Mouse (Mus musculus): ENCODE data around the gene Bnc1. TPM values are rescaled to one million over a fixed set of nuclear protein-coding genes. Genes with fewer than 3 reads are reported as not detected.
A peak's percentile ranks its signal among the peaks of the same experiment; 100 is the strongest.

Bnc1 gene
- polyA plus RNA-seq, 1 experiment from 2014 or later = 0.20 TPM

DNA sequence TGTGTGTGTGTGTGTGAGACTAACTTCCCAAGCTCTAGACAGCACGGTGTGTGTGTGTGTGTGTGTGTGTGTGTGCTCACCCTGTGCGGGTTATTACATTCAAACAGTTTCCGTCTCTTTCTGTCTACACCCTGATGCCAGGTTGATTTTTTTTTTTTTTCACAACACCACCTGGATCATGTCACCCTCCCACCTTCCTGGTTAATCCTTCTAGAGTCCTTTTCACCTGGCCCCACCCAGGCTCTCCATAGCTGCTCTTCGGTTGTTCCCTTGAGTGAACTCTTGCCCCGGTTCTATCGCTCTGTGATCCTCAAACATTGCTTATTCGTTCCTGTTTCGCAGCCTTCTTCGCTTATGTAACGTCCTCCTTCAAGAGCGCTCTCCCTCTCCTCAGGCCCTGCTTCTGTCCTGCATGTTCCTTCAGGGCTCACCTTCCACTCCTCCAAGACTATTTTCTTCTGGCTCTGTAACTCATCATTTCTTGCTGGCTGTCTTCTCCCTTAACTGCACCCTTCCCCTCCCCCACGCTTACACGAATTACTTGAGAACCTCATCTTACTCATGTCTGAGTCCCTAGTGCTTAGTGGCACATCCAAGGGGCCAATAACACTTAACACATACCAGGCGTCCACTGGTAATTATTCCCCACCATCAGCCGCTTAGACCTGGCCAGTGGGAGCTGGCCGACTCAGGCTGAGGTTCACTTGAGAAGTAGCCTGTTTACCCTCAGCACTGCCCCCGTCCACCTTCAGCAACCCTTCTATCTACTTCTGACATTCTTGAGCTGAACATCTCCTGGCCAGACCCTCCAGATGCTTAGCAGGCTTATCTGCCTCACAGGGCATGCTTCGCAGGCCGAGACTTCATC lies 19.7 kb upstream of the Bnc1 start:
- WGBS = 75% methylated on average over 18 of the region's 19 CpGs
- ATAC-seq (ENCODE audit: low FRiP score) (no peak), DNase-seq (ENCODE audit: low spot score) (no peak)
- H3K9ac ChIP-seq = no peak overlapping the region
- H3K36me3 ChIP-seq (replicated peaks; ENCODE audit: control insufficient read depth, insufficient read depth) = no peaks in the 10 kb centered on the region
- no peak overlapping the region for H3K4me3 ChIP-seq (replicated peaks; ENCODE audit: low read length)
- H3K27me3 ChIP-seq (ENCODE audit: control insufficient read depth, insufficient read depth, low read length) = peaks cover 7% of the 10 kb centered on the region; the same call in 1 of the 2 replicates
- no peaks in the 10 kb centered on the region for H3K4me1 ChIP-seq (replicated peaks; ENCODE audit: control insufficient read depth, insufficient read depth, low read length)
- H3K27ac ChIP-seq = no peak overlapping the region
- H3K9me3 ChIP-seq (ENCODE audit: control insufficient read depth, low read length) = no peaks in the 10 kb centered on the region
- no peak overlapping the region for H3K4me2 ChIP-seq (replicated peaks)

DNA sequence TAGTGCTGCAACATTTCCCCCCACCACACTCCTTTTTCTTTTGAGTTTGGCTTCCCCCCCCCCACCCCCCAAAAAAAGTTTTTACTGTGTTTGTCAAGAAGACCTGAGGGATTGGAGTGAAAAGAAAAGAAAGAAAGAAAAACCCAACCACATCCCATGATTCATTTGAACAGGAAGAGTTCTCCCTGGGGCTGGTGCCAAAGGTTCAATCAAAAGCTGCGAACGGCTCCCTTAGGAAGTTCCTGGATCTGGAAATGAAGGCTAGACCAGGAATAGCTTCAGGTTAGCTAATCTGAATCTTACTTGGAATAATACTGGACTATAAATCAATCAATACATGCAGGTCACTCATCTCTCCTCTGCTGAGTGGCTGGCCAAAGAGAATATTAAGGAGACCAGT lies 15.1 kb upstream of the Bnc1 start:
- Histone ChIP-seq H3K9ac (no peak overlapping the region), H3K4me1 (replicated peaks; ENCODE audit: control insufficient read depth, insufficient read depth, low read length) (no peaks in the 10 kb centered on the region), H3K36me3 (replicated peaks; ENCODE audit: control insufficient read depth, insufficient read depth) (no peaks in the 10 kb centered on the region), H3K27ac (no peak overlapping the region), H3K4me2 (replicated peaks) (no peak overlapping the region), H3K9me3 (ENCODE audit: control insufficient read depth, low read length) (no peaks in the 10 kb centered on the region), H3K27me3 (ENCODE audit: control insufficient read depth, insufficient read depth, low read length) (no peaks in the 10 kb centered on the region), H3K4me3 (replicated peaks; ENCODE audit: low read length) (no peak overlapping the region)
- WGBS = 86% methylated on average over 2 of the region's 2 CpGs
- ATAC-seq (ENCODE audit: low FRiP score) (no peak), DNase-seq (ENCODE audit: low spot score) (no peak)

- DNase-seq (ENCODE audit: low spot score) (no peak), ATAC-seq (ENCODE audit: low FRiP score) (no peak)
- H3K4me2 ChIP-seq (replicated peaks) = no peak overlapping the region
- H3K9me3 ChIP-seq (ENCODE audit: control insufficient read depth, low read length) = no peaks in the 10 kb centered on the region
- WGBS = 71% methylated on average over 2 of the region's 2 CpGs
- no peaks in the 10 kb centered on the region for H3K36me3 ChIP-seq (replicated peaks; ENCODE audit: control insufficient read depth, insufficient read depth)
- 0 out of 2 replicates have a peak, but pooled peaks cover 5% of the 10 kb centered on the region for H3K27me3 ChIP-seq (ENCODE audit: control insufficient read depth, insufficient read depth, low read length)
- no peak overlapping the region for H3K9ac ChIP-seq
- no peaks in the 10 kb centered on the region for H3K4me1 ChIP-seq (replicated peaks; ENCODE audit: control insufficient read depth, insufficient read depth, low read length)
- no peak overlapping the region for H3K27ac ChIP-seq
- no peak overlapping the region for H3K4me3 ChIP-seq (replicated peaks; ENCODE audit: low read length)
Observed at GRCm38 (mm10) chr7:82004228-82004627, 12.1 kb upstream of the Bnc1 start.

GRCm38 (mm10) chr7:81999816-82000215 lies 7.7 kb upstream of the Bnc1 start:
- no peaks in the 10 kb centered on the region for H3K4me1 ChIP-seq (replicated peaks; ENCODE audit: control insufficient read depth, insufficient read depth, low read length)
- H3K27me3 ChIP-seq (ENCODE audit: control insufficient read depth, insufficient read depth, low read length) = peaks cover 25% of the 10 kb centered on the region
- no peak overlapping the region for H3K9ac ChIP-seq
- no peak overlapping the region for H3K4me3 ChIP-seq (replicated peaks; ENCODE audit: low read length)
- no peak for DNase-seq (ENCODE audit: low spot score)
- H3K4me2 ChIP-seq (replicated peaks) = no peak overlapping the region
- ATAC-seq (ENCODE audit: low FRiP score) = no peak
- H3K27ac ChIP-seq = no peak overlapping the region
- WGBS = 75% methylated on average over 2 of the region's 2 CpGs
- no peaks in the 10 kb centered on the region for H3K9me3 ChIP-seq (ENCODE audit: control insufficient read depth, low read length)
- no peaks in the 10 kb centered on the region for H3K36me3 ChIP-seq (replicated peaks; ENCODE audit: control insufficient read depth, insufficient read depth)

- Histone ChIP-seq H3K27me3 (ENCODE audit: control insufficient read depth, insufficient read depth, low read length) (peaks cover 29% of the 10 kb centered on the region), H3K4me2 (replicated peaks) (no peak overlapping the region), H3K36me3 (replicated peaks; ENCODE audit: control insufficient read depth, insufficient read depth) (no peaks in the 10 kb centered on the region), H3K9me3 (ENCODE audit: control insufficient read depth, low read length) (no peaks in the 10 kb centered on the region), H3K27ac (no peak overlapping the region), H3K4me3 (replicated peaks; ENCODE audit: low read length) (no peak overlapping the region), H3K9ac (no peak overlapping the region), H3K4me1 (replicated peaks; ENCODE audit: control insufficient read depth, insufficient read depth, low read length) (no peaks in the 10 kb centered on the region)
- no peak for ATAC-seq (ENCODE audit: low FRiP score)
- 72% methylated on average over 7 of the region's 7 CpGs for WGBS
- DNase-seq (ENCODE audit: low spot score) = no peak
Observed at GRCm38 (mm10) chr7:81999372-81999771, 7.3 kb upstream of the Bnc1 start.

GRCm38 (mm10) chr7:81995975-81996374 lies 3.9 kb upstream of the Bnc1 start:
- Histone ChIP-seq H3K4me1 (replicated peaks; ENCODE audit: control insufficient read depth, insufficient read depth, low read length) (0 out of 2 replicates have a peak, but pooled peaks cover 3% of the 10 kb centered on the region), H3K9ac (no peak overlapping the region), H3K27me3 (ENCODE audit: control insufficient read depth, insufficient read depth, low read length) (peaks cover 63% of the 10 kb centered on the region), H3K4me2 (replicated peaks) (no peak overlapping the region), H3K9me3 (ENCODE audit: control insufficient read depth, low read length) (no peaks in the 10 kb centered on the region), H3K27ac (no peak overlapping the region), H3K4me3 (replicated peaks; ENCODE audit: low read length) (no peak overlapping the region), H3K36me3 (replicated peaks; ENCODE audit: control insufficient read depth, insufficient read depth) (no peaks in the 10 kb centered on the region)
- DNase-seq (ENCODE audit: low spot score) (no peak), ATAC-seq (ENCODE audit: low FRiP score) (no peak; the same call in 1 of the 2 replicates)
- 25% methylated on average over 9 of the region's 9 CpGs for WGBS

DNA sequence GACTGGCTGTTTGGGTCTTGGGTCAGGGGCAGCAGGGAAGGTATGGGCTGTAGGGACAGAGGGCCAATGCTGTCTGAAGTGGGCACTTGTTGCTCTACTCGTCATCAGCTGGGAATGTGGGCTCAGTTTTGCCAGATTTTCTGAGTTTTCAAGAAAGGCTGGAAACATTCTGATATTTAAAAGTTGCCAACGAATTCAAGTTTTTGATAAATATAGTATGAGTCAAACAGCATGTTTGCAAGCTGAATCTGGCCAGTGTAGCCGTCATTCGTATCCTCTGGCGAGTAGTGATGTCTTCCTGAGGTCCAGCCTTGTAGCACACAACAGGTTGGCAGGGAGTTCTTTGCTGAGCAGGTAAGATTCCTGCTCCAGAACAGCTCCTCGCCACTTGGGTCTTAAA lies 3.0 kb upstream of the Bnc1 start:
- Histone ChIP-seq H3K9me3 (ENCODE audit: control insufficient read depth, low read length) (no peaks in the 10 kb centered on the region), H3K4me2 (replicated peaks) (no peak overlapping the region), H3K4me1 (replicated peaks; ENCODE audit: control insufficient read depth, insufficient read depth, low read length) (0 out of 2 replicates have a peak, but pooled peaks cover 3% of the 10 kb centered on the region), H3K27ac (no peak overlapping the region), H3K9ac (no peak overlapping the region), H3K27me3 (ENCODE audit: control insufficient read depth, insufficient read depth, low read length) (peaks cover 72% of the 10 kb centered on the region), H3K4me3 (replicated peaks; ENCODE audit: low read length) (no peak overlapping the region), H3K36me3 (replicated peaks; ENCODE audit: control insufficient read depth, insufficient read depth) (no peaks in the 10 kb centered on the region)
- no peak for DNase-seq (ENCODE audit: low spot score)
- ATAC-seq (ENCODE audit: low FRiP score) = no peak
- WGBS = 91% methylated on average over 6 of the region's 6 CpGs

- DNase-seq (ENCODE audit: low spot score) (no peak), ATAC-seq (ENCODE audit: low FRiP score) (no peak)
- Histone ChIP-seq H3K9ac (no peak overlapping the region), H3K36me3 (replicated peaks; ENCODE audit: control insufficient read depth, insufficient read depth) (no peaks in the 10 kb centered on the region), H3K4me3 (replicated peaks; ENCODE audit: low read length) (no peak overlapping the region; the same call in 1 of the 2 replicates), H3K4me1 (replicated peaks; ENCODE audit: control insufficient read depth, insufficient read depth, low read length) (0 out of 2 replicates have a peak, but pooled peaks cover 3% of the 10 kb centered on the region), H3K27ac (no peak overlapping the region), H3K4me2 (replicated peaks) (no peak overlapping the region), H3K9me3 (ENCODE audit: control insufficient read depth, low read length) (no peaks in the 10 kb centered on the region), H3K27me3 (ENCODE audit: control insufficient read depth, insufficient read depth, low read length) (peaks cover 84% of the 10 kb centered on the region)
- 40% methylated on average over 7 of the region's 7 CpGs for WGBS
Observed at GRCm38 (mm10) chr7:81993140-81993539, 1.0 kb upstream of the Bnc1 start.

- H3K27ac ChIP-seq = no peak overlapping the region
- under 1% methylated on average over 36 of the region's 36 CpGs for WGBS
- H3K27me3 ChIP-seq (ENCODE audit: control insufficient read depth, insufficient read depth, low read length) = peaks cover 86% of the 10 kb centered on the region
- ATAC-seq (ENCODE audit: low FRiP score) (0 out of 2 replicates have a peak, but pooled peaks have one; percentile 24), DNase-seq (ENCODE audit: low spot score) (no peak)
- no peaks in the 10 kb centered on the region for H3K9me3 ChIP-seq (ENCODE audit: control insufficient read depth, low read length)
- peak overlapping the region; percentile 44 for H3K9ac ChIP-seq
- H3K36me3 ChIP-seq (replicated peaks; ENCODE audit: control insufficient read depth, insufficient read depth) = no peaks in the 10 kb centered on the region
- peak overlapping the region; percentile 47 for H3K4me3 ChIP-seq (replicated peaks; ENCODE audit: low read length)
- peak overlapping the region; percentile 91 for H3K4me2 ChIP-seq (replicated peaks)
- 0 out of 2 replicates have a peak, but pooled peaks cover 3% of the 10 kb centered on the region for H3K4me1 ChIP-seq (replicated peaks; ENCODE audit: control insufficient read depth, insufficient read depth, low read length)
Observed at GRCm38 (mm10) chr7:81991611-81992061, 456 bp downstream of the Bnc1 start.

All from hindbrain, embryonic 14.5 days (tissue).